Mouse (Mus musculus) bone marrow macrophage, adult 2 months (primary cell): ENCODE data around the gene Rexo5.

Experiments used
- CTCF ChIP-seq: IDR thresholded peaks from 2 replicates; pipeline ENCODE4 v1.5.1; 2012; ENCODE audit warnings: low read depth, mild to moderate bottlenecking, low read length, moderate library complexity
- POLR2A ChIP-seq: IDR thresholded peaks from 2 replicates; pipeline ENCODE4 v1.6.1; 2012; ENCODE audit warnings: mild to moderate bottlenecking, low read depth, low read length, borderline replicate concordance

- TF ChIP-seq POLR2A (no peak), CTCF (no peak)
Measured at GRCm38 (mm10) chr7:119860116-119860515, 66.3 kb downstream of the Rexo5 start.
